ENCODE assay signal across 10 mouse cellular contexts in genomic region chr6:149187371-149187770, GRCm38 (mm10). TPM values are rescaled to one million over a fixed set of nuclear protein-coding genes. Genes with fewer than 3 reads are reported as not detected.
DNase-seq lines count a peak whose midpoint lies in the region; ATAC-seq and TF ChIP-seq lines count a peak whose summit lies in the region.
"Had no signal": no experiment of that assay in that cellular context is flagged by ENCODE, and none has a peak within 500 bp of the region (broad histone marks: within the 10 kb centered on the region; RNA-seq: fewer than 3 reads in every experiment).

No protein-coding gene starts in this region.

- peak overlapping the region; percentile 75 for H3K4me3 ChIP-seq in lung, postnatal 0 days (ENCODE audit: low read depth, low read length)
- peak overlapping the region; percentile 66 for H3K4me3 ChIP-seq in forebrain, embryonic 14.5 days (ENCODE audit: low read depth, low read length)
- peak overlapping the region; percentile 84 for H3K4me3 ChIP-seq in limb, embryonic 15.5 days
- H3K4me3 ChIP-seq in stomach, embryonic 15.5 days (replicated peaks) = peak overlapping the region; percentile 86

- WGBS in lung, postnatal 0 days = 74% methylated on average over 1 of the region's 1 CpGs
- WGBS in forebrain, embryonic 14.5 days = 59% methylated on average over 1 of the region's 1 CpGs
- WGBS in limb, embryonic 15.5 days = 65% methylated on average over 1 of the region's 1 CpGs
- 59% methylated on average over 1 of the region's 1 CpGs for WGBS in stomach, embryonic 15.5 days

- H3K9ac ChIP-seq in lung, postnatal 0 days (replicated peaks; ENCODE audit: low read depth) = no peak overlapping the region
- H3K9ac ChIP-seq in forebrain, embryonic 14.5 days (ENCODE audit: low read length) = peak overlapping the region; percentile 90
- no peak overlapping the region for H3K9ac ChIP-seq in limb, embryonic 15.5 days
- H3K9ac ChIP-seq in stomach, embryonic 15.5 days = no peak overlapping the region

- no peaks in the 10 kb centered on the region for H3K27me3 ChIP-seq in lung, postnatal 0 days (replicated peaks; ENCODE audit: insufficient read depth, low read length)
- H3K27me3 ChIP-seq in forebrain, embryonic 14.5 days (replicated peaks; ENCODE audit: control insufficient read depth, insufficient read depth, low read length) = no peaks in the 10 kb centered on the region
- no peaks in the 10 kb centered on the region for H3K27me3 ChIP-seq in limb, embryonic 15.5 days
- no peaks in the 10 kb centered on the region for H3K27me3 ChIP-seq in stomach, embryonic 15.5 days (replicated peaks)

- TF ChIP-seq CTCF in lung, postnatal 0 days (IDR thresholded peaks at IDR 0.05) = no peak

- TF ChIP-seq EP300 in lung, postnatal 0 days (IDR thresholded peaks at IDR 0.05) = no peak

- H3K4me1 ChIP-seq in lung, postnatal 0 days (ENCODE audit: insufficient read depth, low read depth, low read length) = peaks cover 5% of the 10 kb centered on the region; the same call in 1 of the 2 replicates
- H3K4me1 ChIP-seq in forebrain, embryonic 14.5 days (ENCODE audit: control insufficient read depth, insufficient read depth, low read length) = peaks cover 10% of the 10 kb centered on the region
- H3K4me1 ChIP-seq in limb, embryonic 15.5 days = peaks cover 9% of the 10 kb centered on the region
- peaks cover 4% of the 10 kb centered on the region; the same call in 1 of the 2 replicates for H3K4me1 ChIP-seq in stomach, embryonic 15.5 days

- peak overlapping the region; percentile 63 for H3K4me2 ChIP-seq in lung, postnatal 0 days (replicated peaks; ENCODE audit: low read depth, low read length)
- H3K4me2 ChIP-seq in forebrain, embryonic 14.5 days (ENCODE audit: low read length) = peak overlapping the region; percentile 71
- H3K4me2 ChIP-seq in limb, embryonic 15.5 days = peak overlapping the region; percentile 74
- peak overlapping the region; percentile 58 for H3K4me2 ChIP-seq in stomach, embryonic 15.5 days

- peaks cover 6% of the 10 kb centered on the region; the same call in 1 of the 2 replicates for H3K36me3 ChIP-seq in lung, postnatal 0 days (ENCODE audit: insufficient read depth, low read length)
- H3K36me3 ChIP-seq in forebrain, embryonic 14.5 days (ENCODE audit: control insufficient read depth, insufficient read depth, low read length) = peaks cover 9% of the 10 kb centered on the region
- peaks cover 13% of the 10 kb centered on the region for H3K36me3 ChIP-seq in limb, embryonic 15.5 days
- peaks cover 14% of the 10 kb centered on the region for H3K36me3 ChIP-seq in stomach, embryonic 15.5 days

- no peak for DNase-seq in lung, postnatal 0 days (ENCODE audit: low spot score)
- no peak for DNase-seq in lung, postnatal 14 days
- no peak for DNase-seq in forebrain, embryonic 14.5 days (ENCODE audit: low spot score)
- DNase-seq in thymus, postnatal 10 days (ENCODE audit: low spot score in 2 of 2) = no peak
- DNase-seq in gastrocnemius, postnatal 25 days = no peak
- DNase-seq: adrenal gland, postnatal 36 days; right cerebral cortex, postnatal 25 days had no signal

- H3K9me3 ChIP-seq in lung, postnatal 0 days (ENCODE audit: low read length) = no peaks in the 10 kb centered on the region
- no peaks in the 10 kb centered on the region for H3K9me3 ChIP-seq in forebrain, embryonic 14.5 days (replicated peaks; ENCODE audit: control insufficient read depth, low read length)
- no peaks in the 10 kb centered on the region for H3K9me3 ChIP-seq in limb, embryonic 15.5 days
- H3K9me3 ChIP-seq in stomach, embryonic 15.5 days = no peaks in the 10 kb centered on the region

- H3K27ac ChIP-seq in lung, postnatal 0 days (ENCODE audit: low read length) = no peak overlapping the region; the same call in 1 of the 2 replicates
- H3K27ac ChIP-seq in forebrain, embryonic 14.5 days (ENCODE audit: low read depth, low read length) = no peak overlapping the region
- no peak overlapping the region for H3K27ac ChIP-seq in limb, embryonic 15.5 days
- H3K27ac ChIP-seq in stomach, embryonic 15.5 days = no peak overlapping the region

- no peak for ATAC-seq in lung, postnatal 0 days
- ATAC-seq in forebrain, embryonic 14.5 days = no peak
- ATAC-seq in limb, embryonic 15.5 days (ENCODE audit: insufficient number of reproducible peaks, low FRiP score, low TSS enrichment, low read depth) = no peak
- ATAC-seq in stomach, embryonic 15.5 days (ENCODE audit: insufficient read depth, low FRiP score, low read depth) = no peak

RNA-seq across cellular contexts. Expression of gene Amn1, which starts 1.1 kb away (rescaled TPM):
- polyA plus RNA-seq in lung, postnatal 0 days (2015; fragmentation: Nextera tagmentation; extraction: Ambion mirVana) = 26.0 and 31.9 TPM in 2 replicates
- 105 and 121 TPM in 2 replicates for polyA plus RNA-seq in forebrain, embryonic 14.5 days (2014; fragmentation: Nextera tagmentation; extraction: Ambion mirVana)
- 24.1 and 24.5 TPM in 2 replicates for polyA plus RNA-seq in limb, embryonic 15.5 days (2015; fragmentation: Nextera tagmentation; extraction: Ambion mirVana)
- polyA plus RNA-seq in stomach, embryonic 15.5 days (2015; fragmentation: Nextera tagmentation; extraction: Ambion mirVana) = 28.2 and 28.8 TPM in 2 replicates
- total RNA-seq in gastrocnemius, postnatal 25 days (2021) = 10 to 100 TPM; 11.4 to 11.6 TPM

RNA-seq across cellular contexts. Expression of gene Etfbkmt, which starts 47.7 kb away (rescaled TPM):
- 24.3 and 26.2 TPM in 2 replicates for polyA plus RNA-seq in lung, postnatal 0 days (2015; fragmentation: Nextera tagmentation; extraction: Ambion mirVana)
- 4.3 and 7.0 TPM in 2 replicates for polyA plus RNA-seq in forebrain, embryonic 14.5 days (2014; fragmentation: Nextera tagmentation; extraction: Ambion mirVana)
- polyA plus RNA-seq in limb, embryonic 15.5 days (2015; fragmentation: Nextera tagmentation; extraction: Ambion mirVana) = 12.7 and 14.2 TPM in 2 replicates
- polyA plus RNA-seq in stomach, embryonic 15.5 days (2015; fragmentation: Nextera tagmentation; extraction: Ambion mirVana) = 16.7 and 20.4 TPM in 2 replicates
- 10 to 100 TPM in 1 of 2 experiments, 1 to 10 TPM in 1; 7.7 to 11.1 TPM for total RNA-seq in gastrocnemius, postnatal 25 days (2021)

RNA-seq across cellular contexts. Expression of gene Gm10203, which starts 57.4 kb away (rescaled TPM):
- not detected in 2 replicates for polyA plus RNA-seq in lung, postnatal 0 days (2015; fragmentation: Nextera tagmentation; extraction: Ambion mirVana)
- polyA plus RNA-seq in forebrain, embryonic 14.5 days (2014; fragmentation: Nextera tagmentation; extraction: Ambion mirVana) = not detected in 2 replicates
- not detected in 2 replicates for polyA plus RNA-seq in limb, embryonic 15.5 days (2015; fragmentation: Nextera tagmentation; extraction: Ambion mirVana)
- polyA plus RNA-seq in stomach, embryonic 15.5 days (2015; fragmentation: Nextera tagmentation; extraction: Ambion mirVana) = not detected in 2 replicates
- total RNA-seq in gastrocnemius, postnatal 25 days (2021) = not detected
- total RNA-seq: adrenal gland, postnatal 36 days had no signal
- polyA plus RNA-seq: large intestine, adult 2 months had no signal
